Mouse (Mus musculus) embryonic facial prominence, embryonic 10.5 days (tissue): ENCODE results near the gene Col4a4. TPM values are rescaled to one million over a fixed set of nuclear protein-coding genes. Genes with fewer than 3 reads are reported as not detected.
A peak's percentile ranks its signal among the peaks of the same experiment; 100 is the strongest.

Experiments
- DNase-seq: peaks from one replicate; pipeline ENCODE4 v3.0.0-alpha.2; 2017; ENCODE audit warnings: low spot score
- H3K27ac ChIP-seq: fragments of 300-500 bp; sonication (generic); replicated peaks from 2 replicates; pipeline ENCODE4 v1.5.1; 2016; ENCODE audit warnings: mild to moderate bottlenecking
- H3K27me3 ChIP-seq: fragments of 300-500 bp; sonication (generic); replicated peaks from 2 replicates; pipeline ENCODE4 v1.6.1; 2016; ENCODE audit warnings: low read depth, mild to moderate bottlenecking; ENCODE audit not compliant: poor library complexity, severe bottlenecking
- H3K36me3 ChIP-seq: fragments of 300-500 bp; sonication (generic); replicated peaks from 2 replicates; pipeline ENCODE4 v1.6.1; 2016; ENCODE audit warnings: mild to moderate bottlenecking, moderate library complexity
- H3K4me1 ChIP-seq: fragments of 300-500 bp; sonication (generic); 2 replicates; pipeline ENCODE4 v1.6.1; 2016
- H3K4me3 ChIP-seq: fragments of 300-500 bp; sonication (generic); 2 replicates; pipeline ENCODE4 v1.5.1; 2016; ENCODE audit warnings: mild to moderate bottlenecking, moderate library complexity
- H3K9me3 ChIP-seq: fragments of 300-500 bp; sonication (generic); 2 replicates; pipeline ENCODE4 v1.6.1; 2016; ENCODE audit warnings: mild to moderate bottlenecking
- WGBS: fragments of 180-500 bp; shearing (Covaris S2); methylation state at CpG from one replicate; pipeline ENCODE4 v1.1.7; 2016; 5-methylcytosine and 5-hydroxymethylcytosine counted together
- polyA plus RNA-seq: library from polyadenylated mRNA; unstranded; fragments of >200 nt; fragmentation: Nextera tagmentation; extraction: Ambion mirVana; gene quantifications from 2 replicates; pipeline ENCODE4 v1.2.1, GENCODE M21; 2016

The Col4a4 gene
- polyA plus RNA-seq, 1 experiment from 2014 or later, result 0.06 TPM

- H3K9me3 ChIP-seq, result no peaks in the 10 kb centered on the region
- no peaks in the 10 kb centered on the region for H3K4me1 ChIP-seq
- no peak overlapping the region for H3K27ac ChIP-seq
- no peak overlapping the region for H3K4me3 ChIP-seq
- DNase-seq, result no peak
- 78% methylated on average over 4 of the region's 4 CpGs for WGBS
- H3K36me3 ChIP-seq, result no peaks in the 10 kb centered on the region
- no peaks in the 10 kb centered on the region for H3K27me3 ChIP-seq
These were observed 58.7 kb downstream of the Col4a4 start for GRCm38 (mm10) chr1:82527931-82528330.

GRCm38 (mm10) chr1:82491954-82492353 is 94.7 kb downstream of the Col4a4 start:
- no peak for DNase-seq
- H3K27me3 ChIP-seq, result no peaks in the 10 kb centered on the region
- no peaks in the 10 kb centered on the region for H3K9me3 ChIP-seq
- H3K27ac ChIP-seq, result no peak overlapping the region
- H3K4me3 ChIP-seq, result no peak overlapping the region
- 85% methylated on average over 2 of the region's 2 CpGs for WGBS
- peaks cover 1% of the 10 kb centered on the region; the same call in 1 of the 2 replicates for H3K4me1 ChIP-seq
- H3K36me3 ChIP-seq, result no peaks in the 10 kb centered on the region

- no peaks in the 10 kb centered on the region for H3K27me3 ChIP-seq
- H3K4me3 ChIP-seq, result no peak overlapping the region
- no peaks in the 10 kb centered on the region for H3K36me3 ChIP-seq
- 83% methylated on average over 4 of the region's 4 CpGs for WGBS
- no peak for DNase-seq
- H3K9me3 ChIP-seq, result no peaks in the 10 kb centered on the region
- H3K4me1 ChIP-seq, result no peaks in the 10 kb centered on the region
- no peak overlapping the region for H3K27ac ChIP-seq
These were observed 100.3 kb downstream of the Col4a4 start for GRCm38 (mm10) chr1:82486371-82486770.

GRCm38 (mm10) chr1:82482371-82482770 is 104.3 kb downstream of the Col4a4 start:
- DNase-seq, result no peak
- Histone ChIP-seq H3K4me1 (no peaks in the 10 kb centered on the region), H3K27ac (no peak overlapping the region), H3K27me3 (no peaks in the 10 kb centered on the region), H3K9me3 (no peaks in the 10 kb centered on the region), H3K36me3 (no peaks in the 10 kb centered on the region), H3K4me3 (no peak overlapping the region)
- WGBS, result 85% methylated on average over 7 of the region's 7 CpGs

DNA sequence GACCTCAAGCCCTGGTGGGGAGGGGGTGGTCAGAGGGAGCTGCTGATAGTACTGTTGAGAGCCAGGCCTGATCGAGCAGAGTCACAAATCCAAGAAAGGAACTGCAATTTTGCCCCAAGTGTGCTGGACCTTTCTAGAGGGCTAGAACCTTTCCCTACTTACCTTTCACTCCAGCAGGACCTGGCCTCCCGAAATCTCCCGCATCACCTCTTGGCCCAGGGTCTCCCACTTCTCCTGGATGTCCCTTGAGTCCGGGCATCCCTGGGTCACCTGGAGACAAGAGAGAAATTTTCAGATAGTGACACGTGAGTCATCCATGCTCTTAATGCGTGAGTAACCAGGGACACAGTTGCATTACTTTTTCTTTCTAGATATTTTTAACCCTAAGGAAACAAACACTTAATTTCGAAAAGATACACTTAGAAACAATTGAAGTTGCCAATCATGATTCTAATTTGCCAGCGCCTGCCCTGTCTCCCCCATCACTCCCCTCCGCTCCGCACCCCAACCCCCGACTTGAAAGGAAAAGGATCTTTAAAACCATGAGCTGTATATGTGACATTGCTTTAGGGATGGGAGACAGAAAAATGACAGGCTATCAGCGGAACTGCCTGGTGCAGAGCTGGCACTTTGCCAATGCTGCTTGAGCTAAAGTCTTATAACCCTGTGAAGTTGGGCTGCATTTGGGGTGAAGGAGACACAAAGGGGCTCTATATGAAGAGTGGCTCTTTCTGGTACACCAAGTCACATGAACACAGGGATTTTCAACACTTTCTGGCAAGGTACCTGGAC is 106.8 kb downstream of the Col4a4 start:
- Histone ChIP-seq H3K4me1 (peaks cover 20% of the 10 kb centered on the region), H3K27me3 (no peaks in the 10 kb centered on the region), H3K9me3 (no peaks in the 10 kb centered on the region), H3K27ac (no peak overlapping the region), H3K4me3 (no peak overlapping the region), H3K36me3 (no peaks in the 10 kb centered on the region)
- DNase-seq, result no peak
- 90% methylated on average over 12 of the region's 12 CpGs for WGBS

GRCm38 (mm10) chr1:82476746-82477145 is 109.9 kb downstream of the Col4a4 start:
- DNase-seq, result peak; percentile 71
- 7% methylated on average over 9 of the region's 9 CpGs for WGBS
- Histone ChIP-seq H3K9me3 (no peaks in the 10 kb centered on the region), H3K4me1 (peaks cover 34% of the 10 kb centered on the region), H3K36me3 (no peaks in the 10 kb centered on the region), H3K27me3 (no peaks in the 10 kb centered on the region), H3K27ac (peak overlapping the region; percentile 27; the same call in 1 of the 2 replicates), H3K4me3 (no peak overlapping the region)

DNA sequence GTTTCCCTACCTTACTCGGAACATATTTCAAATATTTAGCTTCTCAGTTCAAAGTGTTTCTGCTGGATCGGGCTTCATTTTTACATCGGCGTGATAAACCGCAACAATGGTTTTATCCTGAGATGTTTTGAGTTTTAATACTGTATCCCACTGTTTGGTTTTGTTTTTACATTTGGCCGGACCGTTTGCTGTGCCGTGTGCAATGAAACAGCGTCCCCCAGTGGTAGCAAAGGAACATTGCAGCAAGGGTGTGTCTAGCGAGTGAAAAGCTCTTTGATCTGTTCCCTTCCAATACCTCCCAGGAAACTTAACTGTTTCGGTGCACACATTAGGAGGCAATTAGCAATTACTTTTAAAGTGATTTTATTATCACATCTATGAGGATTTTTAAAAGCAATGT is 110.4 kb downstream of the Col4a4 start:
- WGBS, result 40% methylated on average over 11 of the region's 11 CpGs
- no peak overlapping the region for H3K27ac ChIP-seq

DNA sequence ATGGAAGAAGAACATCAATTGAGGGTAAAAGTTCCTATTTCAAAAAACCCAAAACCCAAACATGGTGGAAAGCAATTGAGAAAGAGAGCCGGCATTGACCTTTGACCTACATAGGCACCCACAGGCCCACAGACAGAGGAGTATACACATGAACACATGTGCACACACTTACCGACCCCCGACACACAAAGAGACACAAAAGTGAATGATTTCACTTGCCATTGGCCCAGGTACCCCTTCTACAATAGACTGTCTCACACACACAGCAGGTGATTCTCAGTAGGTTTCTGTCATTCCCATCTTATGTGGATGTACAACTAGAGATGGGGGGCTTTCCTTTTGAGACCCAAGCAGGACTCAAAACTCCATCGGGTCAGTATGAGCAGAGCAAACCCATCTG is 110.8 kb downstream of the Col4a4 start:
- Histone ChIP-seq H3K27ac (no peak overlapping the region), H3K36me3 (no peaks in the 10 kb centered on the region), H3K9me3 (no peaks in the 10 kb centered on the region), H3K4me3 (no peak overlapping the region), H3K27me3 (no peaks in the 10 kb centered on the region), H3K4me1 (peaks cover 34% of the 10 kb centered on the region)
- no peak for DNase-seq
- WGBS, result 73% methylated on average over 4 of the region's 4 CpGs

More for the DNA sequence above, 110.4 kb downstream of the Col4a4 start:
- H3K4me3 ChIP-seq, result no peak overlapping the region
- H3K9me3 ChIP-seq, result no peaks in the 10 kb centered on the region
- peak; percentile 51 for DNase-seq
- H3K36me3 ChIP-seq, result no peaks in the 10 kb centered on the region
- H3K4me1 ChIP-seq, result peaks cover 34% of the 10 kb centered on the region
- no peaks in the 10 kb centered on the region for H3K27me3 ChIP-seq

DNA sequence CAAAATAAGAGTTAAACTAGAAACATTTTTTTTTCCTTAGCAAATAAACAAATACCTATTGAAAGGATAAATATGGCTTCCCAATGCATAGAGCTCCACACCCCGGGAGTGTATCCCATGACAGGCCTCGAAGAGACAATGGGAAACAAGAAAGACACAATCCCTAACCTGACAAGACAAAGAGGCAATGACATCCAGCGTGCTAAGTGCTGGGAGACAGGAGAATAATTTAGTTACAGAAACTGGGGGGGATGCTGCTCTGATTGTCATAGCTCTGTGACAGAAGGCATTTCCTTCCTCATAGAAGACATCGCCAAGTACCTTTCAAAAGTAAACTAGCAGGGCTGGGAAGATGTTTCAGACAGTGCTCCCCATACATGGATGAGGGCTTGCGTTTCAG is 111.4 kb downstream of the Col4a4 start:
- DNase-seq, result no peak
- no peaks in the 10 kb centered on the region for H3K27me3 ChIP-seq
- H3K4me1 ChIP-seq, result peaks cover 34% of the 10 kb centered on the region
- H3K4me3 ChIP-seq, result no peak overlapping the region
- no peaks in the 10 kb centered on the region for H3K36me3 ChIP-seq
- no peak overlapping the region for H3K27ac ChIP-seq
- 66% methylated on average over 5 of the region's 5 CpGs for WGBS
- no peaks in the 10 kb centered on the region for H3K9me3 ChIP-seq

DNA sequence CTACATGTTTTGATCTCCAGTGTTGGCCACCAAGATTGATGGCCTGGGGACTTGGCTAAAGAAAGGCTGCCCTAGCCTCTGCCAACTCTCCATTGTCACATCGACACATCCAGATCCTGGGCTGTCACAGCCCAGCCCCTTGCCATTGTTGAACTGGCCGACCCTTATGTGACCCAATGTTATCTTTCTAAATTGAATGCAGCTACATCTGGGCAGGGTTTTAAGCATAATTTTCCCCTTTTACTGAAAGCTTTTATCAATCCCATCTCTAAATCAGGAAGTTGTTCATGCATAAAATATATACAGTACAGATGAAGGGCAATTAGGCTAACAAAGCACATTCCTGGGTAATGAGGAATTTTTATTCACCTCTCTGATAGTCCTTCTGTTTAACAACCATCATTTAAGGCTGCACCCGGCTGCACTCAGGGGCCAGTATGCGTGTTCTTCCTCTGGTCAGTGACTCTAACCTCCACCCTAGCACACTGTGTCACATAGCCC is 112.1 kb downstream of the Col4a4 start:
- 29% methylated on average over 4 of the region's 4 CpGs for WGBS
- Histone ChIP-seq H3K27me3 (no peaks in the 10 kb centered on the region), H3K27ac (no peak overlapping the region), H3K4me1 (peaks cover 34% of the 10 kb centered on the region), H3K9me3 (no peaks in the 10 kb centered on the region), H3K36me3 (no peaks in the 10 kb centered on the region), H3K4me3 (no peak overlapping the region)
- DNase-seq, result no peak

GRCm38 (mm10) chr1:82473467-82473866 is 113.2 kb downstream of the Col4a4 start:
- H3K27me3 ChIP-seq, result no peaks in the 10 kb centered on the region
- no peak overlapping the region for H3K4me3 ChIP-seq
- no peaks in the 10 kb centered on the region for H3K36me3 ChIP-seq
- H3K27ac ChIP-seq, result 0 out of 2 replicates have a peak overlapping the region, but pooled peaks have one; percentile 2
- peaks cover 34% of the 10 kb centered on the region for H3K4me1 ChIP-seq
- H3K9me3 ChIP-seq, result no peaks in the 10 kb centered on the region
- DNase-seq, result no peak

GRCm38 (mm10) chr1:82470516-82471225 is 116.0 kb downstream of the Col4a4 start:
- no peaks in the 10 kb centered on the region for H3K36me3 ChIP-seq
- peaks cover 21% of the 10 kb centered on the region for H3K4me1 ChIP-seq
- no peak for DNase-seq
- H3K27ac ChIP-seq, result no peak overlapping the region
- H3K4me3 ChIP-seq, result no peak overlapping the region
- 89% methylated on average over 10 of the region's 10 CpGs for WGBS
- no peaks in the 10 kb centered on the region for H3K27me3 ChIP-seq
- no peaks in the 10 kb centered on the region for H3K9me3 ChIP-seq

GRCm38 (mm10) chr1:82468872-82469271 is 117.8 kb downstream of the Col4a4 start:
- Histone ChIP-seq H3K27me3 (no peaks in the 10 kb centered on the region), H3K4me3 (no peak overlapping the region), H3K27ac (no peak overlapping the region), H3K36me3 (no peaks in the 10 kb centered on the region), H3K4me1 (peaks cover 14% of the 10 kb centered on the region), H3K9me3 (no peaks in the 10 kb centered on the region)
- WGBS, result 87% methylated on average over 6 of the region's 6 CpGs
- no peak for DNase-seq
